Mouse (Mus musculus) brown adipose tissue, adult 24 weeks (tissue): ENCODE measurements around the gene Olfr519. TPM values are rescaled to one million over a fixed set of nuclear protein-coding genes. Genes with fewer than 3 reads are reported as not detected.

Experiments
- H3K27ac ChIP-seq: fragments of 200-500 bp; replicated peaks from 2 replicates; pipeline ENCODE4 v1.5.1; 2012; ENCODE audit warnings: low read depth, mild to moderate bottlenecking, low read length
- H3K4me1 ChIP-seq: fragments of 200-500 bp; 2 replicates; pipeline ENCODE4 v1.6.1; 2012; ENCODE audit warnings: low read length, mixed read lengths; ENCODE audit not compliant: control insufficient read depth, insufficient read depth, insufficient read length
- H3K4me3 ChIP-seq: fragments of 200-500 bp; 2 replicates; pipeline ENCODE4 v1.5.1; 2012; ENCODE audit warnings: low read depth, mild to moderate bottlenecking, low read length, moderate library complexity; ENCODE audit not compliant: insufficient read depth
- polyA plus RNA-seq: library from polyadenylated mRNA; stranded (reverse); fragments of >200 nt; gene quantifications from 2 replicates; pipeline ENCODE4 v1.2.4, GENCODE M21; 2012; ENCODE audit not compliant: missing spikeins, insufficient read depth, insufficient read length

The Olfr519 gene
- polyA plus RNA-seq: not detected in 2 replicates

DNA sequence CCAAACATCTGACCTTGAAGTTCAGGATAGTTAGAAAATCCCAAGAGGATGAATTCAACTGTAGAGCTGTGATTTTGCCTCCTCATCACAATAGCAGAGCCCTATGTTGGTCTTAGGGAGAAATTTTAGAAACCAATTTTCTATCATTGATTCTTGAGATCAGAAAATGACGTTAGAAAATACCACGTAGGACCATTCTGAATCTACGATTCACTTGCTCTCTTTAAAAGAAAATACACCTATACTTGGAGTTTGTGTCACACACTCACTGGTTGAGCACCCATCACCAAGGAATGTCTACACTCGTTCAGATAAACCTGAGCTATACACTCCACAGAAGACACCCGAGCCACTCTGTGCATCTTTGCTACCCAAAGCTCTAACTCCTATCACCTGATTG lies at the start of gene Olfr519:
Olfr519 (minus strand) TSS at position 101 of the 400 bp plus-strand sequence.
- H3K27ac ChIP-seq: no peak within 1 kb of the TSS
- H3K4me1 ChIP-seq: no peaks in the 10 kb centered on the region
- H3K4me3 ChIP-seq: no peak within 1 kb of the TSS

DNA sequence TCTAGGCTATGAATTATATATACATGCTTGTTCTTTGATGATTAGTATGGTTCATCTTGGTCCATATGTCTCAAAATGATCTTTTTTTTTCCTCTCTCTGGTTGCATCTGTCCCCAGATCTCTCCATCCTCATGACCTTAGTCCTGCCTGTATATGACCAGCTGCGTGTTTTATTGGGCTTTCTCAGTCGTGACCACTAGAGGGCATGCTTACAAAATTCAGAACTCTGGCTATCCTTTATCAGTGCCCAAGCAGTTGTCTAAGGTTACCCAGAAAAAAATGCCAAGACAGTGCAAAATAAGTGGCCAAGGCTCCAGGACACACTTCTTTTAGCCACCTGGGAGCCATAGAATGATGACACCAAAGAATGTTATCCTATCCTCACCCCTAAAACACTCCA lies 49.8 kb upstream of the Olfr519 start:
- no peak overlapping the region for H3K4me3 ChIP-seq
- H3K27ac ChIP-seq: no peak overlapping the region
- H3K4me1 ChIP-seq: no peaks in the 10 kb centered on the region

DNA sequence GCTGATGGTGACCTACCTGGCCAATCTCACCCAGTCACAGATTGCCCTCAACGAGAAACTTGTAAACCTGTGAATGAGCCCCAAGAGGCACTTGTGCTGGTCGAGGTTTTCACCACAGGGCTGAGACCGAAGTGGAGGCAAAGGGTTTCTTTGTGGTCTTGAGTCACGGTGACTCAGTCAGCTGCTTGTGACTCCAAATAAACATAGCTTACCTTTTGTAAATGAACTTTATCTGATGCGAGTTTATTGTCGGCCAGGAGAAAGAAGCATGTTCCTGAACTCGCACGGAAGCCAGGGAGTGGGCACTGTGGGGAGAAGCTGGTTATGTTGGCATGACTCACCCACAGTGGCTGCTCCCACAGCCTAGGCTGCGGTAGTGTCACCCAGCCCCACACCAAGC lies 47.2 kb upstream of the Olfr519 start:
- no peak overlapping the region for H3K27ac ChIP-seq
- H3K4me1 ChIP-seq: no peaks in the 10 kb centered on the region
- no peak overlapping the region for H3K4me3 ChIP-seq

- peaks cover 7% of the 10 kb centered on the region for H3K4me1 ChIP-seq
- no peak overlapping the region for H3K4me3 ChIP-seq
- H3K27ac ChIP-seq: no peak overlapping the region
Observed at GRCm38 (mm10) chr7:108936591-108936990, 42.4 kb upstream of the Olfr519 start.

DNA sequence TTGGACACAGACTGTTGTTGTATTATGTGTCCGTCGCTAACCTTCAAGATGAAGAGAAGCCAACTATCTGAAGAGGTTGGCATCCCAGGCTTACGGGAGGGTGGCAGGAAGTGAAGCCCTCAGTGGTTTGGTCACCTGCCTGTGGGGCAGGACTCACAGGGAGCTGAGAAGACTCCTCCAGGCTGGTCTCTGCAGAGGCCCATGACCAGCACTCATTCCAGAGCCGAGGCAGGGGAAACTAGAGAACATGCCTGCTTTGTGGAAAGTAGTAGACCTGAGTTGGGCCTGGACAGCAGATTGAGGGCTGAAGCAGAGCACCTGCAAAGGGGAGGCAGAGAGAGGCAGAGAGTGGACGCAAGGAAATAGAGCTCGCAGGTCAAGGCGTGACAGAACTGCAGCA lies 41.2 kb upstream of the Olfr519 start:
- H3K27ac ChIP-seq: no peak overlapping the region
- H3K4me3 ChIP-seq: peak overlapping the region; percentile 86
- peaks cover 7% of the 10 kb centered on the region for H3K4me1 ChIP-seq

GRCm38 (mm10) chr7:108934836-108935235 lies 40.6 kb upstream of the Olfr519 start:
- Histone ChIP-seq H3K4me1 (peaks cover 7% of the 10 kb centered on the region), H3K27ac (0 out of 2 replicates have a peak overlapping the region, but pooled peaks have one; percentile 37), H3K4me3 (peak overlapping the region; percentile 86)

DNA sequence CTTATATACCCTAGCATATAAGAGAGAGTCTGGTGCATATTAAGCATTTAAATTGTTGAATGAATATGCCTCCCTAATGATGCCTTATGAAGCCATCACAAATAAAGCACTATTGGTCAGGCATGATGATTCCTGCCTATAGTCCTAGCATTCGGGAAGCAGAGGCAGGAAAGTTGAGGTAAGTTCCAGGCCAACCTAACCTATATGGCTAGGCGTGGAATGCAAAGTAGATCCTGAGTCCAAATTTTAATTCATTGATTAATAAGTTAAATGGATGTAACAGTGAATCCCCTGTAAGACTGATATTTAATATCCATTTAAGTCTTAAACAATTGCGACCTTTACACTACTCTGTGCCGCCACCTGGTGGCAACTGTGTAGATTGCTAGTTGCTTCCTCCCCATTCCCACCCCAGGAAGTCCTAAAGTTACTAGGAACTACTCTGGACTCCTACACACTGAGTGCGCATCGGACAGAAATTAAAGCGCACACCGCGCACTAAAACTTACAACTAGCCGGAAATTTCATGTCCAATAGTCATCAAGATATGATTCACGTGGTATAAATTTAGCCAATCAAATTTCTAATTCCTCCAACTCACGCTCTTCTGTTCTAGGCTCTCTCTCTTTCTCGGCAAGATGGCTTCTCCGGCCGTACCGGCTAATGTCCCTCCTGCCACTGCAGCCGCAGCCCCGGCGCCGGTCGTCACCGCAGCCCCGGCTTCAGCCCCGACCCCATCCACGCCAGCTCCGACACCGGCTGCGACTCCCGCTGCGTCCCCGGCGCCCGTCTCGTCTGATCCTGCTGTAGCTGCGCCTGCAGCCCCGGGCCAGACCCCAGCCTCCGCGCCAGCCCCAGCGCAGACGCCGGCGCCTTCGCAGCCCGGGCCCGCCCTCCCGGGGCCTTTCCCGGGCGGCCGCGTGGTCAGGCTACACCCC lies 39.8 kb upstream of the Olfr519 start, which contains the start of gene Eif3f:
Eif3f (plus strand) TSS at position 624 of the 938 bp plus-strand sequence.
- H3K4me3 ChIP-seq: peak within 1 kb of the TSS; percentile 86
- peaks cover 7% of the 10 kb centered on the region for H3K4me1 ChIP-seq
- peak within 1 kb of the TSS; percentile 37; the same call in 1 of the 2 replicates for H3K27ac ChIP-seq

GRCm38 (mm10) chr7:108929726-108930393 lies 35.6 kb upstream of the Olfr519 start, which contains the start of gene Nlrp10:
Gene Nlrp10, minus strand, starts transcription at chr7:108930178.
- Histone ChIP-seq H3K4me1 (peaks cover 2% of the 10 kb centered on the region; the same call in 1 of the 2 replicates), H3K27ac (no peak within 1 kb of the TSS), H3K4me3 (no peak within 1 kb of the TSS)

DNA sequence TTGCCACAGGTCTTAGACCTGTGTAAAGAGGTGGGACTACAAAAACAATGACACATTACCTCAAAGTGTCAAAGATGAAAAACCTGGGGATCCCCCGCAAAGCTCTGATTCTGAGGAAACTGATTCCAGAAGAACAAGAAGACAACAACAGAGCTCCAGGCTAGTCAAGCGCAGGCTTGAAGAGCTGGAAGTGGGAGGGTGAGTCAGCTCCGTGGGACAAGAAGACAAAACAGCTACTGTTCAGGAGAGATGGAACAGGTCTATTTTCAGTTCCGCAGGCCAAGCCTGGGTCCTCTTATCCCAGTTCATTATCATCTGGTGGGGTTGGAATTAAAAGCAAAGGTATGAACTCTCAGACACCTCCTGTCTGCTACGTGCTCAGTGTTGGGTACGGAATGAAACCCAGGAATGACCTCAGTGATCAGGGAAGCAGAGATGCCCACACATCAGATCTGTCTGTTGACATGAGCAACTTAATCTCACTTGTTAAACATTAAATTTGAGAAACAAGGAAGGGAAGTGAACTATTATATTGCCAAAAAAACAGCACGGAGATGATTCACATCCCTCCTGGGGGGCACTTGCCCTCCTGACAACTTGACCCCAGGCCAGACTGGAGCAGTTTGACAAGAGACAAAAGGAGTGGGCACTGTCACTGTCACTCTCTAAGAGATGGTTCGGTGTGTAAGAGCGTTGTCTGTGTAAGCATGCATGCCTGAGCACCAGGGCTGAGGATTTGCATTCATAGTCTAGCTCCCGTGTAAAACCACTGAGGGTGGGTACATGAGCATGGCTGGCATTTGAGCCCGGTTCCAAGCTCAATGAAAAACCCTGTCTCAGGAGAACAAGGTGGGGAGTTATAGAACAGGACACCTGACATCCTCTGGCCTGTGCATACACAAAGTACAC lies 34.3 kb upstream of the Olfr519 start:
- no peak overlapping the region for H3K4me3 ChIP-seq
- peaks cover 2% of the 10 kb centered on the region; the same call in 1 of the 2 replicates for H3K4me1 ChIP-seq
- H3K27ac ChIP-seq: no peak overlapping the region

DNA sequence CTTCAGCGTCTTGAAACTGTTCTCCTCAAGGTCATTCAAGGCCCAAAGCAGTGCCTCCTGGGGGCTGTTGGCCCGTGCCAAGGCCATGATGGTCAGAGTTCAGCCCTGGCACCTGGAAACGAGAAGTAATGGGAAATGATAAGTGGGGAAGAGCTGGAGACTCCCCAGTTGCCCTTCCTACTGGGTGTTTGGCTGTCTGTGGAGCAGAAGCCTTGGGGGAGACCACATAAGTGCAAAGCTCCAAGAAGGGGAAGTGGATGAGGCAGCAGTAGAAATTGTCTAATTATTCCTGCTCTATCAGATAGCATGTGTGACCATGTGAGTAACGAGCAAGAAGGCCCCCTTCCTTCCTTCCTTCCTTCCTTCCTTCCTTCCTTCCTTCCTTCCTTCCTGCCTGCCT lies 32.8 kb upstream of the Olfr519 start:
- no peak overlapping the region for H3K27ac ChIP-seq
- no peak overlapping the region for H3K4me3 ChIP-seq
- peaks cover 2% of the 10 kb centered on the region; the same call in 1 of the 2 replicates for H3K4me1 ChIP-seq

GRCm38 (mm10) chr7:108903969-108904368 lies 9.7 kb upstream of the Olfr519 start:
- no peak overlapping the region for H3K4me3 ChIP-seq
- H3K4me1 ChIP-seq: no peaks in the 10 kb centered on the region
- no peak overlapping the region for H3K27ac ChIP-seq

DNA sequence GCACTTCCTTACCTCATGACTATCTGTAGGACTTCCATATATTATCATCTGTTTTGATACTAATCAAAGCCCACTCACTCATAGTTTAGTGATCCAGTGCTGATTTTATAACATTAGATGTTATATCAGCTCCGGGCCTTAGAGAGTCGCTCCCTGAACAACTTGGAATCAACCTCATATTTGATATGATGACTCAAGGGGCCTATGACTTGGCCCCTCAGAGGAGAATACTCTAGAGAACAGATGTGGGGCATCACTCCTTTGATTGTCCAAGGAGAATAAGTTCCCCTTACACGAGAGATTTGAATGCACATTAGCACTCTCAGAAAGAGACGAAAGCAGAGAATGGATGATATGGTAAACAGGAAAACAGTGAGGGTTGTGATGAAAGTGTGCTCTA lies 9.3 kb downstream of the Olfr519 start, which contains the start of gene Olfr518:
Olfr518 (minus strand) TSS at position 101 of the 400 bp plus-strand sequence.
- Histone ChIP-seq H3K4me3 (no peak within 1 kb of the TSS), H3K4me1 (no peaks in the 10 kb centered on the region), H3K27ac (no peak within 1 kb of the TSS)

GRCm38 (mm10) chr7:108872279-108872678 lies 21.9 kb downstream of the Olfr519 start, which contains the start of gene Olfr517:
Gene Olfr517, minus strand, starts transcription at chr7:108872379.
- Histone ChIP-seq H3K27ac (no peak within 1 kb of the TSS), H3K4me1 (no peaks in the 10 kb centered on the region), H3K4me3 (no peak within 1 kb of the TSS)

GRCm38 (mm10) chr7:108850429-108850828 lies 43.8 kb downstream of the Olfr519 start, which contains the start of gene Olfr516:
Gene Olfr516, minus strand, starts transcription at chr7:108850529.
- Histone ChIP-seq H3K4me1 (no peaks in the 10 kb centered on the region), H3K4me3 (no peak within 1 kb of the TSS), H3K27ac (no peak within 1 kb of the TSS)
